Mouse (Mus musculus) embryo, embryonic 9.5 days (tissue): Measurements from ENCODE around the gene Myh6.

Experiments used
- DNase-seq: peaks from one replicate; pipeline ENCODE4 v3.0.0-alpha.2; 2017; ENCODE audit errors: extremely low spot score

Myh6 gene

GRCm38 (mm10) chr14:54892200-54892599, 74.5 kb downstream of the Myh6 start, which contains the start of gene Pabpn1:
TSS of gene Pabpn1 (plus strand) at chr14:54892500.
- DNase-seq = no peak
